Mouse (Mus musculus) myocyte (in vitro differentiated cells): ENCODE measurements around the gene Xxylt1. TPM values are rescaled to one million over a fixed set of nuclear protein-coding genes. Genes with fewer than 3 reads are reported as not detected.

Experiments used
- H3K27me3 ChIP-seq: one replicate; pipeline ENCODE4 v1.6.1; 2011; ENCODE audit not compliant: control insufficient read depth, insufficient read depth, insufficient read length
- H3K36me3 ChIP-seq: one replicate; pipeline ENCODE4 v1.6.1; 2011; ENCODE audit not compliant: control insufficient read depth, insufficient read depth
- H3K4me2 ChIP-seq: one replicate; pipeline ENCODE4 v1.6.1; 2011; ENCODE audit warnings: low read depth, control low read depth
- H3K4me3 ChIP-seq: one replicate; pipeline ENCODE4 v1.5.1; 2011; ENCODE audit warnings: mild to moderate bottlenecking, control low read depth, moderate library complexity
- H3K79me2 ChIP-seq: one replicate; pipeline ENCODE4 v1.6.1; 2011; ENCODE audit not compliant: control insufficient read depth, insufficient read depth
- H3ac ChIP-seq: one replicate; pipeline ENCODE4 v1.6.1; 2011; ENCODE audit not compliant: control insufficient read depth, insufficient read length
- CEBPB ChIP-seq: IDR thresholded peaks from 2 replicates; pipeline ENCODE4 v1.6.1; 2011; ENCODE audit warnings: mild to moderate bottlenecking, moderate library complexity; ENCODE audit not compliant: poor library complexity, insufficient read depth, severe bottlenecking
- E2F4 ChIP-seq: IDR thresholded peaks from one replicate; pipeline ENCODE4 v1.6.1; 2011; ENCODE audit warnings: mild to moderate bottlenecking, control low read depth, moderate library complexity; ENCODE audit not compliant: insufficient read depth
- MAX ChIP-seq: IDR thresholded peaks from one replicate; pipeline ENCODE4 v1.6.1; 2011; ENCODE audit warnings: low read depth, mild to moderate bottlenecking, control low read depth
- MYOD1 ChIP-seq, 3 experiments: IDR thresholded peaks; one replicate each; pipeline ENCODE4 v1.6.1; 2011; ENCODE audit warnings: control low read depth in 2 of 3, low read depth in 2 of 3, mild to moderate bottlenecking in 2 of 3, moderate library complexity in 1 of 3; ENCODE audit not compliant: insufficient read length in 2 of 3, control insufficient read depth in 1 of 3
- MYOG ChIP-seq, 3 experiments: IDR thresholded peaks; one replicate each; pipeline ENCODE4 v1.6.1; 2011; ENCODE audit warnings: control low read depth in 2 of 3, low read depth in 2 of 3, mild to moderate bottlenecking in 2 of 3; ENCODE audit not compliant: insufficient read length in 2 of 3, control insufficient read depth in 1 of 3, insufficient read depth in 1 of 3
- POLR2A ChIP-seq: IDR thresholded peaks from one replicate; pipeline ENCODE4 v1.6.1; 2011; ENCODE audit warnings: low read depth, mild to moderate bottlenecking, control low read depth, moderate library complexity; ENCODE audit not compliant: insufficient read length
- POLR2AphosphoS2 ChIP-seq: IDR thresholded peaks from one replicate; pipeline ENCODE4 v1.6.1; 2011; ENCODE audit warnings: low read depth, control low read depth; ENCODE audit not compliant: insufficient read length
- REST ChIP-seq: IDR thresholded peaks from one replicate; pipeline ENCODE4 v1.6.1; 2011; ENCODE audit warnings: mild to moderate bottlenecking, control low read depth, moderate library complexity; ENCODE audit not compliant: insufficient read depth, insufficient read length
- SRF ChIP-seq: IDR thresholded peaks from one replicate; pipeline ENCODE4 v1.6.1; 2011; ENCODE audit warnings: low read depth; ENCODE audit not compliant: control insufficient read depth, insufficient read length
- TCF12 ChIP-seq: IDR thresholded peaks from one replicate; pipeline ENCODE4 v1.6.1; 2011; ENCODE audit warnings: mild to moderate bottlenecking, control low read depth; ENCODE audit not compliant: poor library complexity, insufficient read depth, severe bottlenecking
- TCF3 ChIP-seq: IDR thresholded peaks from one replicate; pipeline ENCODE4 v1.6.1; 2011; ENCODE audit warnings: low read depth, control low read depth; ENCODE audit not compliant: insufficient read length
- USF1 ChIP-seq: IDR thresholded peaks from one replicate; pipeline ENCODE4 v1.6.1; 2011; ENCODE audit warnings: low read depth, mild to moderate bottlenecking, control low read depth, moderate library complexity
- polyA plus RNA-seq: library from polyadenylated mRNA; unstranded; fragments of >200 nt; fragmentation: generic; extraction: Trizol; gene quantifications from one replicate; pipeline ENCODE4 v1.2.1, GENCODE M21; 2012; ENCODE audit warnings: missing spikeins

Xxylt1 gene
- polyA plus RNA-seq, 1 experiment = 7.6 TPM

DNA sequence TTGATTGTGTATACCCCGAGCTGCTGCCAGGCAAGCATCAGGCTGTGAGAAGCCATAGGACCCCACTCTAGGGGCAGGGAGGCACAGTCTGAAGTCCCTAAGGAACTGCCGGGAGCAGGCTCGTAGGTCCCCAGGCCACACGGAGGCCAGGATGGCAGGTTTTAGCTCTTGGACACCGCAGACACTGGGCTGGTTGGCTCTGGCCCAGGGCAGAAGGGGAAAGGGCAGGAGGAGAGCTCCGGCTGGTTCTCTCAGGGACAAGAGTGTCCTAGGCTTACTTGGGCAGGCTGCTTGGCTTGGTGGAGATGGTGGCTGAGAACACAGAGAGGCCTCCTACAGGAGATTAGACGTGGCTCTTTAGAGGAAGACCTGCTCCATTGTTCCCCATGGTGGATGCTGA is 162.4 kb downstream of the Xxylt1 start:
- no peak for TF ChIP-seq USF1
- no peak for TF ChIP-seq POLR2A
- TF ChIP-seq TCF12 = no peak
- TF ChIP-seq E2F4 = no peak
- no peak for TF ChIP-seq MAX
- no peak for TF ChIP-seq SRF
- no peak for TF ChIP-seq MYOD1 (IDR thresholded peaks at IDR 0.05; ENCODE audit: control insufficient read depth in 1 of 3, insufficient read length in 2 of 3, low read depth in 2 of 3)
- no peak for TF ChIP-seq POLR2AphosphoS2
- TF ChIP-seq CEBPB = no peak
- TF ChIP-seq MYOG (IDR thresholded peaks at IDR 0.05; ENCODE audit: control insufficient read depth in 1 of 3, insufficient read depth in 1 of 3, insufficient read length in 2 of 3, low read depth in 2 of 3) = no peak
- no peak for TF ChIP-seq REST
- TF ChIP-seq TCF3 = no peak
- no peaks in the 10 kb centered on the region for H3K79me2 ChIP-seq
- H3K4me2 ChIP-seq = no peak overlapping the region
- H3K27me3 ChIP-seq = no peaks in the 10 kb centered on the region
- no peak overlapping the region for H3ac ChIP-seq
- H3K36me3 ChIP-seq = no peaks in the 10 kb centered on the region
- no peak overlapping the region for H3K4me3 ChIP-seq

DNA sequence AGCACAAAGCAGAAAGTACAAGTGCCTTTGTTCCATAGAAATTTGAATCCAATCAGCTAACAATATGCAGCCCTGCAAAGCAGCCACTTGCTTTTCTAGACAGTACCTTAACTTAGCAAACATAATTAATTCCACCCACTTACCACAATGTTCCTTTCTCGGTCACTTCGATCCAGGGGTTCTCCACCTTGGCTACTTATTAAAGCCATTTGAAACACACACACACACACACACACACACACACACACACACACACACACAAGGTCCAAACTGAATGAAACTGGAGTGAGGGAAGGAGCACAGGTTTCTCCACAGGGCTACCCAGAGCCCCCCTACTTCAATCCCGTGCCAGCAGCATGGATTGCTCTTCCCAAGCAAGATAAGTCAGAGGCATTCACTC is 164.3 kb downstream of the Xxylt1 start:
- Histone ChIP-seq H3K36me3 (no peaks in the 10 kb centered on the region), H3K79me2 (no peaks in the 10 kb centered on the region), H3K27me3 (no peaks in the 10 kb centered on the region), H3K4me2 (no peak overlapping the region), H3ac (no peak overlapping the region), H3K4me3 (no peak overlapping the region)
- TF ChIP-seq SRF = no peak
- TF ChIP-seq MYOG (IDR thresholded peaks at IDR 0.05; ENCODE audit: control insufficient read depth in 1 of 3, insufficient read depth in 1 of 3, insufficient read length in 2 of 3, low read depth in 2 of 3) = no peak
- TF ChIP-seq MAX = no peak
- no peak for TF ChIP-seq CEBPB
- no peak for TF ChIP-seq MYOD1 (IDR thresholded peaks at IDR 0.05; ENCODE audit: control insufficient read depth in 1 of 3, insufficient read length in 2 of 3, low read depth in 2 of 3)

DNA sequence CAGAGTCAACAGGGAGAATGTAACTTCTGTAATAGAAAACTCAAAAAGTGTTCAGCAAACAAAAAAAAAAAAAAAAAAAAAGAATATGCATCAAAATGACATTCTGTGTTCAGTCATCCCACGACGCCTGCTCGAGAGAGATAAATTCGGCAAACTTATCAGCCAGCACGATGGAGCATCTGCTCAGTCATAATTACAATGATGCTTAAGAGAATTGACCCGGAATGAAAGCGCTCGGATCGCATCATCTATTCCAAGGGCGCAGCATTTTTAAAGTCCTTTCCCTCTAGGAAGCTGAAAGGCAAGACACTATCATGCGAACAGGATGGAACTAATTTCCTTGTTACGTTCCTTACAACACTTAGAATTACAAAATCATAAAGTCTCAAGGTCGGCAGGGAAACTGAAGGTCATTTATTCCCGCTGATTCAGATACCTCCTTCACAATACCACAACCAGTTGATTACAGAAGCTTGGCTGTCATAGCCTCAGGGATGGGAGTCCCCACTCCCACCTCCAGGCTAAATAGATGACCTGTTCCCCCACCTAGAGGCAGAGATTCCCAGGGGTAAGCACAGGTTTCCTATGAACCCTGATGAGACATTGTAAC is 165.5 kb downstream of the Xxylt1 start:
- no peaks in the 10 kb centered on the region for H3K36me3 ChIP-seq
- no peak for TF ChIP-seq POLR2A
- no peak for TF ChIP-seq TCF3
- TF ChIP-seq USF1 = no peak
- TF ChIP-seq TCF12 = no peak
- TF ChIP-seq MAX = no peak
- no peak for TF ChIP-seq SRF
- no peak for TF ChIP-seq REST
- no peak for TF ChIP-seq MYOD1 (IDR thresholded peaks at IDR 0.05; ENCODE audit: control insufficient read depth in 1 of 3, insufficient read length in 2 of 3, low read depth in 2 of 3)
- TF ChIP-seq E2F4 = no peak
- no peak for TF ChIP-seq MYOG (IDR thresholded peaks at IDR 0.05; ENCODE audit: control insufficient read depth in 1 of 3, insufficient read depth in 1 of 3, insufficient read length in 2 of 3, low read depth in 2 of 3)
- no peak for TF ChIP-seq POLR2AphosphoS2
- TF ChIP-seq CEBPB = no peak
- H3K4me2 ChIP-seq = no peak overlapping the region
- no peaks in the 10 kb centered on the region for H3K79me2 ChIP-seq
- no peak overlapping the region for H3ac ChIP-seq
- no peaks in the 10 kb centered on the region for H3K27me3 ChIP-seq
- H3K4me3 ChIP-seq = no peak overlapping the region

Other genes starting within 250 kb of the Xxylt1 start
- 6.3 TPM for gene Acap2, start 119.8 kb upstream of the Xxylt1 start, polyA plus RNA-seq
- 35.7 TPM for gene Ppp1r2, start 193.8 kb upstream of the Xxylt1 start, polyA plus RNA-seq
- gene Apod, start 233.4 kb upstream of the Xxylt1 start, polyA plus RNA-seq = 1.2 TPM